Mouse (Mus musculus): Measurements from ENCODE around the gene Disp1.

Disp1 gene

GRCm38 (mm10) chr1:183138088-183138487, 83.2 kb downstream of the Disp1 start:
- in situ Hi-C loops (cut with MboI; ENCODE audit: low sequenced_read_pairs) = no loop called here

DNA sequence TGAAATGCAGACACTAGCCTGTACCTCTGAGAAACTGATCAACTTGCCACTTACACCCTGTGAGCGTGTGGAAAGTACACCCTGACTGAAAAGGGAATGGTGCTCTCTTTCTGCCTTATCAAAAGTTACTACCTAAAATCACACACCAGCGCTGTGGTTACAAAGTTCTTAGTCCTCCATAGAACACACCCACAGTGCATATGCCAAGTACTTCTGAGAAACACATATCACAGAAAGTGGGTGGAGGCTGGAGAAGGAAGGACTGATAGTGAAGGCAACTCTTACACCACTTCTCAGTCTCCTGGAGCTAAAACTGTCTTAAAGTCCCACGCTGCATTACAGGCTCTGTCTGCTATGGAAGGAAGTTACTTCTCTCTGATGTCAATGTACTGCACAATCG, 86.9 kb downstream of the Disp1 start:
- in situ Hi-C loops (cut with MboI; ENCODE audit: low sequenced_read_pairs) = no loop called here

DNA sequence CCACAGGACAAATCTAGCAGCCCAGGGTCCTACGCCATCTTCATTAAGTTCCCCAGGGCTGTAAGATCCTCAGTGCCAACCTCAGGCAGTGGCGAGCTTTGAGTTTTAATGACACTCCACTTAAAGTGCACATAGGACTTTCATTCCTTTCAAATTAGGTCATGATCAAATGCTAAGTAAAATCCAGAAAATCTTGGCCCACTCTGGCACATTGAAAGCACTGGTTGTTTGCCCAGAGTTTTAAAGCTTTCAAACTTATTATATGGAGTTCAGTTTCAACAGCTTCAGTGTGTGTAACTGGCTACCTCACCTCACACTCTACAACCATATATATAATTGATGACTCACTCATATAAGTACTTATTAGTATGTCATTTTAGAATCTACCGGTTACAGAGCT, 87.9 kb downstream of the Disp1 start:
- in situ Hi-C loops (cut with MboI; ENCODE audit: low sequenced_read_pairs) = no loop called here

DNA sequence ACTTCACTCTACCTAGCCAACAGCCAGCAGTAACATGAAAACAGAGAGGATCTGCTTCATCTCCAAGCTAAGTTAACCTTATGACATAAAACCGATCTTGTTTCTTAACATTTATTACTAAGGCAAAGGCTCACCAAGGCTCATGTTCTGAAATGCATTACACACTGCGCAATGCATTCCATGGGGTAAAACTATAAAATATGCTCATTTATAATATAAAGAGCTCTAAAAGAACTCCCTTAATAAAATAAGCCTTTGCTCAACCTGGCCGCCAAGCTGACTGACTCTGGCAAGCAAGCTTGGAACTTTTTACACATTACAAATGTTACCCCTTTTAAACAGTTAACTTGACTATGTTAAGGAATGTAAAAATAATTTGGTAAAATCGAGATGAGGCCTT, 94.1 kb downstream of the Disp1 start:
- in situ Hi-C loops (cut with MboI; ENCODE audit: low sequenced_read_pairs) = no loop called here

- in situ Hi-C loops (cut with MboI; ENCODE audit: low sequenced_read_pairs) = no loop called here
Measured at GRCm38 (mm10) chr1:183123725-183124124, 97.6 kb downstream of the Disp1 start.

GRCm38 (mm10) chr1:183120341-183120923, 100.9 kb downstream of the Disp1 start:
- in situ Hi-C loops (cut with MboI; ENCODE audit: low sequenced_read_pairs) = no loop called here

DNA sequence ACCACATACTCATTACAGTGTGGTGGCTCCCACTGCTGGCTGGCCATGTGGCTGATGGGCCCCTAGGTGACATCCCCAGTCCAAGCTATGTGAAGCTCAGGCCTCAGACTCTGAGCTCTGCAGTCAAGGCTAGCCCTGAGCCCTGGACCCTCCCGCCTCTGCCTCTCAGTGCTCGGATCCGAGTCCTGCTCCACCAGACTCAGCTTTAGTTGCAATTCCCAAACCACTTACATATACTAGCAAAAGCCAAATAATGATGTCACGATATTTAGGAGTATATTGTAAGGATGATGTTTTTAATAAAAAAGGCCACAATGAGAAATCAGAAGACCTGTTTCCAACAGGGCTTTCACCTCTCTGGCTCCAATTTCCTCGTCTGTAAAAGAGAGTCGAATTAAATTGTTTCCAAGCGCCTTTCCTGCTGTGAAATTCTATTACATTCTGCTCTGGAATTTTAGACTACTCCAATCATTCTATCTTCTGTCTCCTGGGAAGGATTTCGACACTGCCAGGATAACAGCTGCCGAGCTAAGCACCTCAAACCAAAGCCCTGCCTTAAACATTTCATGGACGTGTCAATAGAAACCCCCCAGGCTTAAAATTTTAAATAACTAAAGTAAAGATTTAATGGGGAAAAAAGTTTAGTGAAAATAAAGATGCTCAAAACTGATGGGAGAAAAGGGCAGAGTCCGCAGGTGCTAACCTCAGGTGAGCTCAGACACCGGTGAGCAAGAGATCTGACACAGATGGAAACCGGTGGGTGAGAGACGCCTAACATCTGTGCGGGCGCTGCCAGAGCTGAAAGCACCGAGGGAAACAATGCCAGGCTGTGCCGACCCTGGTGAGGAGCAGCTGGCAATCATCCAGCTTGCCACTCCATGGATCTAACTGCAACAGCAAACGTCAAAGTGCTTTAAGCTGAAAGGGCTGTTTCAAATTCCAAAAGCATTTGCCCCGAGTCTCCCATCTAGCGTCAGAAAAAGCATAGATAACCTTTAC, 103.2 kb downstream of the Disp1 start:
- in situ Hi-C loops (cut with MboI; ENCODE audit: low sequenced_read_pairs) = no loop called here

DNA sequence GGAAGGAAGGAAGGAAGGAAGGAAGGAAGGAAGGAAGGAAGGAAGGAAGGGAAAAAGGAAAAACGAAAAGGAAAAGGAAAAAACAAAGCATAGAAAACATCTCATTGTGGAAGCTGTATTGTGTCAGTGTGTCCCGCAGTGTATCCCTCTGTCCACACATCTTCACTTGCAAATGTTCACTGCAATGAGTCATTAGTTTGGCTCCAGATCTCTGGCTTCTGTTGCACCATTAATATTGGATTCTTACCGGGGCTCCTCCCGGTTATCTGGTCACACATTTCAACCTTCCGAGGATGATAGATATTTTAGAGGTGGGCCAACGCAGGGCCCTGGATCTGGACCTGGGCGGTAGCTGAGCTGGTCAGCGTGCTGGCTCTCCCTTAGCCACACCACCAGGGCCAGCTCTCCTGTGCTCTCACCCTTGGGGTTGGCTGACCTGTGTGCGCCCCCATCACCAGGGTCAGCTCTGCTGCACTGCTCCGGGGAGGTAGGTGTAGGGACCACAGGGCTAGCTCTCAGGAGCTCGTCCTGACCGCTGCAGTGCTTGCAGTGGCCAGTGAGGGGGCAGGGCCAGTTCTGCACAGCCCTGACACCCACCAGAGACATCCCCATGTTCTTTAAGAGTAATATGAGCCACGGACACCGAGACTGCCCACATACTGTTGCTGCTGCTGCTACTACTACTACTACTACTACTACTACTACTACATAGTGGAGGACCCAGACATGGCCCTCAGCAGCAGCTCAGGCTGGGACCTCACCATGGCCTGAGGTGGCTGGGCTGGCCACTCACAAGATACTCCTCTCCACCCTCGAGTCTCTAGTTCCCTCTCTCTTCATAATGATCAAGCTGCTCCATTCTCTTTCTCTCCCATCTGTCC, 104.1 kb downstream of the Disp1 start:
- in situ Hi-C loops (cut with MboI; ENCODE audit: low sequenced_read_pairs) = no loop called here

DNA sequence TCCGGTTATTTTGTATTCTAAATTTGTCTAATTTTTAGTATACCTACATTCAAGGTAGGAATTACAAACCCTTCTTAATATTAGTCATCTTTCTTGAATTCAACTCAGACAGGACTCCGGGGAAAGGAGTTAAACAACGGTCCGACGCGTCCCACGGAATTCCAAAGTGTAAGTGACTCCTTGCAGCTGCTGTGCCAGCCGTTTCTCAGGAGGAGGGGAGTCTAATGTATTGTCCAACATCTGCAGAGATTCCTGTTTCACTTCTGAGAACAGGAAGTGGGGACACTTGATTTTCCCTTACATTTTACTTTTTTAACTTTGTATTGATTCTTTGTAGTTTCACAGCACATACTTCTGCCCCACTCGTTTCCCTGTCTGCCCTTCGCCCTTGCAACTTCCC, 104.9 kb downstream of the Disp1 start:
- in situ Hi-C loops (cut with MboI; ENCODE audit: low sequenced_read_pairs) = no loop called here

- in situ Hi-C loops (cut with MboI; ENCODE audit: low sequenced_read_pairs) = no loop called here
Measured at GRCm38 (mm10) chr1:183115076-183115475, 106.2 kb downstream of the Disp1 start.

GRCm38 (mm10) chr1:183114554-183114953, 106.8 kb downstream of the Disp1 start:
- in situ Hi-C loops (cut with MboI; ENCODE audit: low sequenced_read_pairs) = no loop called here

GRCm38 (mm10) chr1:183113546-183113945, 107.8 kb downstream of the Disp1 start:
- in situ Hi-C loops (cut with MboI; ENCODE audit: low sequenced_read_pairs) = no loop called here

DNA sequence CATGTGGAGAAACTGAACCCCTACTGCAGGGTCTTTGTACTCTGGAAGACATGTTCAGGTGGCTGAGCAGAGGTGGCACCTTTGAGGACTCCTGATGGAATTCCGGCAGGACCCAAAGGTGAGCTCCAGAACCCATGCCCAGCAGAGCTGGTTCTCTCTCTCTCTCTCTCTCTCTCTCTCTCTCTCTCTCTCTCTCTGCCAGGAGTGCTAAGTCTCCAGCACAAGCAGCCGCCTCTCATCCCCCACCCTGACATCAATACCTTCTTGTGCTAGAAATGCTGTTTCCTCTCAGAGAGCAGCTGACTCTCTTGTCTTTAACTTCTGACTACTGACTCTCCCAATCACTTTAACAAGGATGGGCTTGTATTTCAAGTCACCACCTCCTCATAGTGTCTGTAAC, 113.8 kb downstream of the Disp1 start:
- in situ Hi-C loops (cut with MboI; ENCODE audit: low sequenced_read_pairs) = no loop called here

DNA sequence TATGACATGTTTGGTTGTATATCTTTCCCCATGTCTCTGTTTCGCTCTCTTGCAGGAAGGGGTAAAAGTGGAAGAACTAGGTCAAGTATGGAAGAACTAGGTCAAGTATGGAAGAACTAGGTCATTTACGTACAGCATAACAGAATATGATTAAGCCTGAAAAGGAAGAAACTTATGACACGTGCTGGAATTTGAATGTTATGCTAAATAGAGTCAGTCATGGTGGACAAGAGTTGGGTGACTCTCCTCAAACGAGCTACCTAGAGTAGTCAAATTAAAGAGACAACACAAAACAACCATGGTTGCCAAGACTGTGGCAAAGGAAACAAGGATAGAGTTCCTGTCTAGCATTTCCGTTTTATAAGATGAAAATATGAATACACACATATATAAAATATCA, 116.6 kb downstream of the Disp1 start:
- in situ Hi-C loops (cut with MboI; ENCODE audit: low sequenced_read_pairs) = no loop called here

GRCm38 (mm10) chr1:183102775-183103174, 118.5 kb downstream of the Disp1 start:
- in situ Hi-C loops (cut with MboI; ENCODE audit: low sequenced_read_pairs) = no loop called here

DNA sequence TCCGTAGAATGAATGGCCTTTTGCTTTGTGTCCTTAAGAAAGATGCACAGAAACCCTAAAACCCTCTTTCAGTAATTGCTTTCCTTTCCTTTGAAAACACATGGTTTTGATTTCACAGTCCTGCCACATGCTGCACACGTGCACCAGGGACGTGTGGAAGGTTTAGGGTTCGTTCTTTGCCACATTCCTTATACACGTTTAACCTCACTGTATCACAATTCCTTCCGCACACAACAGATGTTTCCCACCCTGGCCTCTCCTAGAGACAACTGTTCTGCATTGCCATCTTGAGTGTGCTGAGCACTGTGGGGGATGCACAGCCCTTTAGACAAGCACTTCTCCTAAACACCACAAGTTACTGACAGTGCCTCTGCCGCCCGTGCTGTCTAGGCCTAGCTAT, 119.2 kb downstream of the Disp1 start:
- in situ Hi-C loops (cut with MboI; ENCODE audit: low sequenced_read_pairs) = no loop called here

DNA sequence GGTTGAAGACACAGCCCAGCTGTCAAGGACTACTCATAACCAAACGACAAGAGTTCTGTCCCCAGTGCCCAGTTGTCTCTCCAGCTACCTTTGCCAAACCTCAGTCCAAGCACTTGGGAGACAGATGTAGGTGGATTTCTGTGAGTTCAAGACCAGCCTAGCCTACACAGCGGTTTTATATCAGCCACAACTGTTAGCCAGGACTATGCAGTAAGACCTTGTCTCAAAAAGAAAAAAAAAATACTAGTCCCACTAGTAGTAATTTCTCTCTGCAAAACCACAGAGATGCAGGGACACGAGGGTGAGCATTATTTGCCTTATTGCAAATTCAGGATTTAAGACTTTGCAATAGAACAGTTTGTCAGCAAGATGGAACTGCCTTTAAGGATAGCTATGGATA, 120.0 kb downstream of the Disp1 start:
- in situ Hi-C loops (cut with MboI; ENCODE audit: low sequenced_read_pairs) = no loop called here

- in situ Hi-C loops (cut with MboI; ENCODE audit: low sequenced_read_pairs) = no loop called here
Measured at GRCm38 (mm10) chr1:183100245-183100644, 121.1 kb downstream of the Disp1 start.

GRCm38 (mm10) chr1:183099686-183100085, 121.6 kb downstream of the Disp1 start:
- in situ Hi-C loops (cut with MboI; ENCODE audit: low sequenced_read_pairs) = no loop called here

DNA sequence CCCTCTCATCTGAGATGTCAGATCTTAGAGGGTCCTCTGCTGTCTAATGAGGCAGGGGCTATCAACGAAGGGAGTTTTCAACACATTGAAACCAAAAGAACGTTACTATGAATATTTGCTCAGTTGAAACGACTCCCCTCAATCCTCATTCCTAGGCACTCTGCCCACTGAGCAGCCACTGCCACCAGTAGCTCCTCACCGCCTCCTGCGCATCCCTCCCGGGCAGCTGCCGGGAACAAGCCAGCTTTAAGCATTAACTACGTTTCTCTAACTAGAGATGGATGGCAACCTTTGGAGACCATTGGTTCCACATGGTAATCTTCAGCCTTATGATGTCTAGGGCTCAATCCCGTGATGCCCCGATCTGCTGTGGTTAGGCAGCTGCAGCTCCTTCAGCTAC, 123.7 kb downstream of the Disp1 start:
- in situ Hi-C loops (cut with MboI; ENCODE audit: low sequenced_read_pairs) = no loop called here

GRCm38 (mm10) chr1:183095454-183096088, 125.8 kb downstream of the Disp1 start:
- in situ Hi-C loops (cut with MboI; ENCODE audit: low sequenced_read_pairs) = no loop called here

Measured in CH12F3 (cell line).